Mouse (Mus musculus) heart, embryonic 13.5 days (tissue): ENCODE measurements around the gene Dok3. TPM values are rescaled to one million over a fixed set of nuclear protein-coding genes. Genes with fewer than 3 reads are reported as not detected.
"Not testable (repeated sequence)": the region's sequence is repeated elsewhere in the genome, so short reads cannot be mapped to it uniquely, and the experiment has no call there.

Source experiments
- ATAC-seq: fragments of 200-750 bp; cut with Nextera tagmentation; 2 replicates; pipeline ENCODE4 v1.8.0; 2017; ENCODE audit warnings: moderate TSS enrichment; ENCODE audit not compliant: insufficient number of reproducible peaks, low FRiP score, low TSS enrichment; ENCODE audit errors: extremely low read depth
- H3K27ac ChIP-seq: fragments of 300-500 bp; sonication (generic); replicated peaks from 2 replicates; pipeline ENCODE4 v1.5.1; 2015; ENCODE audit warnings: moderate library complexity, mild to moderate bottlenecking, inconsistent platforms
- H3K27me3 ChIP-seq: fragments of 300-500 bp; sonication (generic); replicated peaks from 2 replicates; pipeline ENCODE4 v1.6.1; 2015; ENCODE audit warnings: mild to moderate bottlenecking, inconsistent platforms
- H3K36me3 ChIP-seq: fragments of 300-500 bp; sonication (generic); 2 replicates; pipeline ENCODE4 v1.6.1; 2015; ENCODE audit warnings: mild to moderate bottlenecking, inconsistent platforms
- H3K4me1 ChIP-seq: fragments of 300-500 bp; sonication (generic); 2 replicates; pipeline ENCODE4 v1.6.1; 2015; ENCODE audit warnings: inconsistent platforms
- H3K4me2 ChIP-seq: fragments of 300-500 bp; sonication (generic); 2 replicates; pipeline ENCODE4 v1.6.1; 2015; ENCODE audit warnings: inconsistent platforms, mild to moderate bottlenecking, moderate library complexity
- H3K4me3 ChIP-seq: fragments of 300-500 bp; sonication (generic); 2 replicates; pipeline ENCODE4 v1.5.1; 2015; ENCODE audit warnings: moderate library complexity, mild to moderate bottlenecking, inconsistent platforms
- H3K9ac ChIP-seq: fragments of 300-500 bp; sonication (generic); 2 replicates; pipeline ENCODE4 v1.6.1; 2015; ENCODE audit warnings: inconsistent platforms, mild to moderate bottlenecking, moderate library complexity
- H3K9me3 ChIP-seq: fragments of 300-500 bp; sonication (generic); 2 replicates; pipeline ENCODE4 v1.6.1; 2016; ENCODE audit warnings: inconsistent platforms
- WGBS: fragments of 180-500 bp; shearing (Covaris S2); methylation state at CpG from one replicate; pipeline ENCODE4 v1.1.7; 2015; ENCODE audit warnings: mixed read lengths; 5-methylcytosine and 5-hydroxymethylcytosine counted together
- polyA plus RNA-seq: library from polyadenylated mRNA; unstranded; fragments of >200 nt; fragmentation: Nextera tagmentation; extraction: Ambion mirVana; gene quantifications from 2 replicates; pipeline ENCODE4 v1.2.1, GENCODE M21; 2015

The Dok3 gene
- 1.1 and 1.2 TPM in 2 replicates for polyA plus RNA-seq

DNA sequence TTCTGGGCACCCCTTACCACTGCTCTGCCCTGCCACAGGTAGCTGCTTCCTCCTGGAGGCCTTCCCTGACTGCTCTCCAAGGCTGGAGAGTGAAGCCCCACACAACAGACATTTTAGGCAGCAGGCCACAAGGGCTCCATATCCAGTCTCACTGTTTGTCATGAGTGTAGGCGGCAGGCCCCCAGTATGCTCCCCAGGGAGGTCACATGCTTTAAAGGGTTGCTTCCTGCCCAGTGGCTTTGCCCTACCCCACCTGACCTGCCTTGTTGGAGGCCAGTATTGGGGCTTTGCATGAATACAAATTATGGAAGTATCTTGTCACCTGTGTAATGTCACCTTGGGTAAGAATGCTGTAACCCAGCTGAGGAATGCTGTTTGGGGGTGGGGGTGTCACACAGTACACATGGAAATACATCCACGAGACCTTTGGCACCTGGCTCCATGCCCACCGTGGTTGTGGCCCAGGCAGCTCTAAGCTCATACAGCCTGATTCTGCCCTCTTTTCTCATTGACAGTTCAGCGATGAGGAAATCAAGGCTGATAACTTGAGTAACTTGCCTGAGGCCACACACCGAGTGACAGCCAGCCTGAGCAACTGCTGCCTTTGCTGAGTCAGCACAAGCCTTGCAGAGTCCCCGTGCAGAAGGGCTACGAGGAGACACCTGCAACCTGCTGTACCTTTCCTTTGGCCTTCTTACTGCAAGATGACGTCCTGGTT lies at the start of gene Dok3:
Gene Dok3 (minus strand): TSS at position 99 of the 718 bp plus-strand sequence.
- Histone ChIP-seq H3K4me2 (no peak within 1 kb of the TSS), H3K27me3 (no peaks in the 10 kb centered on the region), H3K4me1 (0 out of 2 replicates have a peak, but pooled peaks cover 5% of the 10 kb centered on the region), H3K9me3 (no peaks in the 10 kb centered on the region), H3K9ac (no peak within 1 kb of the TSS), H3K4me3 (no peak within 1 kb of the TSS), H3K36me3 (peaks cover 55% of the 10 kb centered on the region), H3K27ac (no peak within 1 kb of the TSS)
- no peak for ATAC-seq
- 63% methylated on average over 8 of the region's 8 CpGs for WGBS

DNA sequence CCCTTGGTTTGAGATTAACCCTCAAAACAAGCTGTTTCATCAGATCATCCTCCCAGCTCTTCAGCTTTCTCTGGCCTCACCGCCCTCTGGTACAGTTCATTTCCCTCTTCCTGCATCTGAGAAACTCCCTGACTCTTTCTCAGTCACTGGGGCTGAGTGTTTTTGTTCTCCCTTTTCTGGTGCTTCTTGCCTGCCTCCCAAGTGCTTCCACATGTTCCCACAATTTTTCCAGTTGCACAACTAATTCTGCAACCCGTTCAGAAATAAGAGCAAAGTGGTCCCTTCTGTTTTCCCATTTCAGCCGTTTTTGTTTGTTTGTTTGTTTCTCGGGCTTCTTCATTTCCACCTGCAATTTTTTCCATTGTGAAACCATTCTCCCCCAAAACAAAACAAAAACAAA lies 49.0 kb upstream of the Dok3 start:
- ATAC-seq = no peak
- Histone ChIP-seq H3K27ac (no peak overlapping the region), H3K9me3 (peaks cover 7% of the 10 kb centered on the region), H3K4me3 (no peak overlapping the region), H3K9ac (no peak overlapping the region), H3K27me3 (no peaks in the 10 kb centered on the region), H3K4me1 (no peaks in the 10 kb centered on the region), H3K36me3 (0 out of 2 replicates have a peak, but pooled peaks cover 5% of the 10 kb centered on the region), H3K4me2 (no peak overlapping the region)
- WGBS = 63% methylated on average over 4 of the region's 4 CpGs

DNA sequence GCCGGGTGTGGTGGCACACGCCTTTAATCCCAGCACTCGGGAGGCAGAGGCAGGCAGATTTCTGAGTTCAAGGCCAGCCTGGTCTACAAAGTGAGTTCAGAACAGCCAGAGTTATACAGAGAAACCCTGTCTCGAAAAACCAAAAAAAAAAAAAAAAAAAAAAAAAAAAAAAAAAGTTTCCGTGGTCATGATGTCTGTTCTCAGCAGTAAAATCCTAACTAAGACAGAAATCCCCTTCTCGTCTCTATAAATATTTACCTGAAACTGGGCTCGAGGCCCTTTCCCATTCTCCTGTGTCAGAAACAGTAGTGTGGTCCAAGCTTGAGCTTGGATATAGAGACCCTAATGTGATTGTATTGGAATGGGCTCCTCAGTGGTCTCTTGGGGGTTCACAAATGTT lies 47.8 kb upstream of the Dok3 start:
- not testable (repeated sequence) for H3K4me3 ChIP-seq, H3K9me3 ChIP-seq, H3K27ac ChIP-seq, ATAC-seq, H3K4me1 ChIP-seq, H3K9ac ChIP-seq, H3K36me3 ChIP-seq, H3K27me3 ChIP-seq, H3K4me2 ChIP-seq
- 74% methylated on average over 7 of the region's 7 CpGs for WGBS

DNA sequence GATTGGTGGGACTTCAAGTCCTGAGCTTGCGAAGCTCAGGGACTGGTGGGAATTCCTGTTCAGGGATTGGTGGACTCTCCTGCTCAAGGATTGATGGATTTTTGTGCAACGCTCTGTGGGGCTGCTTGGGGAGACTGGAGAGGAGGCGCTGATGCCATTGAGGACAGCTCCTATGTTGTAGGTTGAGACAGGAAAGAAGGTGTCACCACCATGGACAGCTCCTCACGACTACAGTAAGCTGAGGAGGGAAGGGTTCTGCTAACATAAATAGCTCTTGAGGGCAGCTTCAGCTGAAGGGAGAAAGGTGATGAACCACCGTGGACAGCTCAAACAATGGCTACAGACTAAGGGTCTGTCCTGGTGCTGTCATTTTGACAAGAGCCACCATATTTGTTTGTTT lies 46.8 kb upstream of the Dok3 start:
- H3K9me3 ChIP-seq = peaks cover 7% of the 10 kb centered on the region
- H3K4me3 ChIP-seq = no peak overlapping the region
- no peak for ATAC-seq
- no peaks in the 10 kb centered on the region for H3K4me1 ChIP-seq
- no peak overlapping the region for H3K27ac ChIP-seq
- H3K27me3 ChIP-seq = no peaks in the 10 kb centered on the region
- no peak overlapping the region for H3K4me2 ChIP-seq
- H3K9ac ChIP-seq = no peak overlapping the region
- WGBS = 50% methylated on average over 5 of the region's 5 CpGs
- H3K36me3 ChIP-seq = 0 out of 2 replicates have a peak, but pooled peaks cover 5% of the 10 kb centered on the region

DNA sequence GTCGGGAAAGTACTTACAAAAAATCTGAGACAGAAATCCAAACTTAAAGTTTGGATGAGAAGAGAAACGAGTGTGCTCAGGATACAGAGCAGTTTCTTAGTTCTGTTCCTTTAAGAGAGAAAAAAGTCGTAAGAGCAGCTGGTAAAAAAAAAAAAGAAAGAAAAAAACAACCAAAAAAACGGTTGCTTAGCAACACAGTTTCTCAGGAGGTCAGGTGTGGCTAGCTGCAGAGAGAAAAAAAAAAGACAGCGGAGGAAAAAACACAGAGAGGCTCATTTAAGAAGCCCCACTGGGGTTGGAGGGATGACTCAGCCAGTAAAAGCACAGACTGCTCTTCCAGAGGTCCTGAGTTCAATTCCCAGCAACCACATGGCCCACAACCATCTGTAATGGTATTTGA lies 45.2 kb upstream of the Dok3 start:
- Histone ChIP-seq H3K27ac (no peak overlapping the region), H3K9ac (no peak overlapping the region), H3K4me2 (no peak overlapping the region), H3K4me1 (peaks cover 7% of the 10 kb centered on the region), H3K36me3 (0 out of 2 replicates have a peak, but pooled peaks cover 5% of the 10 kb centered on the region), H3K27me3 (no peaks in the 10 kb centered on the region), H3K9me3 (peaks cover 7% of the 10 kb centered on the region), H3K4me3 (no peak overlapping the region)
- no peak for ATAC-seq
- WGBS = 70% methylated on average over 5 of the region's 5 CpGs

GRCm38 (mm10) chr13:55573432-55573831 lies 44.3 kb upstream of the Dok3 start, which contains the start of gene Tmed9:
TSS of gene Tmed9 (plus strand) at chr13:55573732.
- Histone ChIP-seq H3K4me3 (no peak within 1 kb of the TSS), H3K27me3 (no peaks in the 10 kb centered on the region), H3K4me1 (peaks cover 12% of the 10 kb centered on the region), H3K9ac (no peak within 1 kb of the TSS), H3K9me3 (peaks cover 7% of the 10 kb centered on the region), H3K27ac (no peak within 1 kb of the TSS), H3K4me2 (no peak within 1 kb of the TSS), H3K36me3 (peaks cover 10% of the 10 kb centered on the region)
- ATAC-seq = no peak
- WGBS = 95% methylated on average over 2 of the region's 2 CpGs

GRCm38 (mm10) chr13:55571977-55572376 lies 42.9 kb upstream of the Dok3 start:
- H3K4me1 ChIP-seq = peaks cover 12% of the 10 kb centered on the region
- 76% methylated on average over 2 of the region's 2 CpGs for WGBS
- H3K27me3 ChIP-seq = no peaks in the 10 kb centered on the region
- H3K9ac ChIP-seq = no peak overlapping the region
- no peak overlapping the region for H3K4me3 ChIP-seq
- no peak overlapping the region for H3K27ac ChIP-seq
- peaks cover 21% of the 10 kb centered on the region for H3K36me3 ChIP-seq
- H3K4me2 ChIP-seq = 0 out of 2 replicates have a peak overlapping the region, but pooled peaks have one; percentile 96
- ATAC-seq = no peak
- peaks cover 7% of the 10 kb centered on the region for H3K9me3 ChIP-seq

DNA sequence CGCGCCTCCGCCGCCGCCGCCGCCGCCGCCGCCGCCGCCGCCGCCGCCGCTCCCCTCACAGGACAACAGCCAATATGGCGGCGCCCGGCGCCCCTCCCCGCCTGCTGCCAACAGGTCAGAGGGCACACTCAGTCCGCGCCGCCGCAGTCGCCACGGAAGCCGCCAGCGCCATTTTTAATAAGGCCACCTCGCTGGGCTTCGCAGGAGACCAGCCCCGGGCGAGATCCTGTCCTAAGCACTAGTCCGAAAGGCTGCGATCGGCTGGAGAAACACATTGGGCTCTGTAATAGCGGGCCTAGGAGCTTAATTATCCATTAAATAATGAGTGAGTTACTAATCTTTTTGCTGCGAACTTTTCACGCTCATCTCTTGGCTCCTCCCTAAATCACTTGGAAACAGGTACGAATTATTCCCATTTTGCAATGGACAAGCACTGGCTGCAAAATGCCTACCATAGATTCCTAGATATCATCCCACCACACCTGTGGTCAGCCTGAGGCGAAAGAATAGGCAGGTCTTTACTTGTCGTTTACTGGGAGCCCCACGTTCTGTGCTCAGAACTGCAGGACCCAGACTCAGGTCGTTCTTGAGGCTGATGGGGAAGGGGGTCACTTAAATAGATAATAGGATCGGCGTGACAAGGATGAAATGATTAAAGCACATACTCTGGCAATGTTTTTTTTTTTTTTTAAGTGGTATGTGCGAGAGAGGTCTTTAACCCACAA lies 42.1 kb upstream of the Dok3 start, which contains the start of gene Fam193b:
Gene Fam193b (minus strand): TSS at position 94 of the 725 bp plus-strand sequence.
- peaks cover 25% of the 10 kb centered on the region for H3K36me3 ChIP-seq
- no peaks in the 10 kb centered on the region for H3K27me3 ChIP-seq
- H3K4me3 ChIP-seq = peak within 1 kb of the TSS; percentile 94
- WGBS = 2% methylated on average over 31 of the region's 47 CpGs
- peak within 1 kb of the TSS; percentile 96 for H3K9ac ChIP-seq
- H3K4me1 ChIP-seq = peaks cover 12% of the 10 kb centered on the region
- peak within 1 kb of the TSS; percentile 90 for H3K27ac ChIP-seq
- H3K4me2 ChIP-seq = peak within 1 kb of the TSS; percentile 96
- peaks cover 7% of the 10 kb centered on the region for H3K9me3 ChIP-seq
- peak; percentile 81 for ATAC-seq

GRCm38 (mm10) chr13:55570286-55570973 lies 41.3 kb upstream of the Dok3 start:
- Histone ChIP-seq H3K4me2 (peak overlapping the region; percentile 96), H3K9ac (peak overlapping the region; percentile 96), H3K4me3 (peak overlapping the region; percentile 94), H3K36me3 (peaks cover 30% of the 10 kb centered on the region), H3K27me3 (no peaks in the 10 kb centered on the region), H3K9me3 (peaks cover 7% of the 10 kb centered on the region), H3K27ac (peak overlapping the region; percentile 90), H3K4me1 (peaks cover 12% of the 10 kb centered on the region)
- peak; percentile 67; the same call in 1 of the 2 replicates for ATAC-seq
- WGBS = under 1% methylated on average over 45 of the region's 47 CpGs

GRCm38 (mm10) chr13:55569726-55570285 lies 40.7 kb upstream of the Dok3 start:
- Histone ChIP-seq H3K9ac (peak overlapping the region; percentile 96), H3K36me3 (peaks cover 36% of the 10 kb centered on the region), H3K4me1 (peaks cover 12% of the 10 kb centered on the region), H3K4me2 (peak overlapping the region; percentile 96), H3K27me3 (no peaks in the 10 kb centered on the region), H3K4me3 (peak overlapping the region; percentile 94), H3K27ac (peak overlapping the region; percentile 90), H3K9me3 (peaks cover 7% of the 10 kb centered on the region)
- no peak for ATAC-seq
- 10% methylated on average over 16 of the region's 16 CpGs for WGBS

DNA sequence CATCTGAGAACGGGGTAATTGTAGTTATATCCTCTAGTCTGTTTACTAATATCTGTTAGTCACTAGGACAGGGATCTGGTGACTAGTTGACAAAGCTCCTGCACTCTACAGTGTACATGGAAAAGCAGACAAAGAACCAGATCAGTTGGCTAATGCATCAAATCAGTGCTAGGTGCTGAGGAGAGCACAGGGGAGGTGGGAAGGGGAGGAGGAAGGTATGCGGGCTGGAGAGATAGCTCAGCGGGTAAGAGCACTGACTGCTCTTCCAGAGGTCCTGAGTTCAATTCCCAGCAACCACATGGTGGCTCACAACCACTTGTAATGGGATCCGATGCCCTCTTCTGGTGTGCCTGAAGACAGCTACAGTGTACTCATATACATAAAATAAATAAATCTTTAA lies 39.4 kb upstream of the Dok3 start:
- 84% methylated on average over 4 of the region's 4 CpGs for WGBS

More for the DNA sequence above, 39.4 kb upstream of the Dok3 start:
- Histone ChIP-seq H3K36me3 (peaks cover 43% of the 10 kb centered on the region), H3K4me1 (peaks cover 12% of the 10 kb centered on the region)
- H3K27ac ChIP-seq, H3K27me3 ChIP-seq, H3K9ac ChIP-seq, ATAC-seq, H3K9me3 ChIP-seq, H3K4me2 ChIP-seq, H3K4me3 ChIP-seq: not testable (repeated sequence)
